Mouse (Mus musculus): ENCODE measurements around the gene Thra.

The Thra gene

DNA sequence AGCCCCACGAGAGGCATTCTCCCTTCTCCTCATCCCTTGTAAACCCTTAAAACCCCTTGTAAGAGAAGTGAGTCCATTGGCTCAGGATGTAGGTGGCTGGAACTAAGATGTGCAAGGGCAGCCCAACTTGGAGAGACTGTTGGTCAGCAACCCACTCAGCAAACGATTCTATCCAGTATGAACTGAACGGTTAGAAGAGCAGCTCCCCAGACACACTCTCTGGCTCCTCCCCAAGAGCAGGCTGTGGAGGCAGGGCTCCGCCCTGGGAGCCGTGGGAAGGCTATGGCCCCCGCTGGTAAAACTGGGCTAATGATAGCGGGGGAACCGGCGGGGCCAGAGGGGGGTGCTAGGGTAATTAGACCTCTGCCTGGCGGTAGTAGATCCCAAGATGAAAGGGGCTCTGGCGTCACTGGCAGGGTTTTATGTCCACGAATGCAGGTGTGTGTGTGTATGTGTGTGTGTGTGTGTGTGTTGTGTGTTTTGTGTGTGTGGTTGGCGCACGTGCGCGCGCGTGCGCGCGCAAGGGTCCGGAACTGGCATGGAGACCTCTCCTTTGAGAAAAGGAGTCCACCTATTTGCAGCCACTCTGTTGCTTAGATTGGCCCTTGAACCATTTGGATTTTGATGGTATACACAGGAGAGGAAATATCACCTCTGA lies at the start of gene Thra:
Gene Thra (plus strand): TSS at position 246 of the 658 bp plus-strand sequence.
- peak; percentile 67 for DNase-seq

- DNase-seq = no peak
Observed at GRCm38 (mm10) chr11:98693201-98693600, 47.2 kb upstream of the Thra start.

DNA sequence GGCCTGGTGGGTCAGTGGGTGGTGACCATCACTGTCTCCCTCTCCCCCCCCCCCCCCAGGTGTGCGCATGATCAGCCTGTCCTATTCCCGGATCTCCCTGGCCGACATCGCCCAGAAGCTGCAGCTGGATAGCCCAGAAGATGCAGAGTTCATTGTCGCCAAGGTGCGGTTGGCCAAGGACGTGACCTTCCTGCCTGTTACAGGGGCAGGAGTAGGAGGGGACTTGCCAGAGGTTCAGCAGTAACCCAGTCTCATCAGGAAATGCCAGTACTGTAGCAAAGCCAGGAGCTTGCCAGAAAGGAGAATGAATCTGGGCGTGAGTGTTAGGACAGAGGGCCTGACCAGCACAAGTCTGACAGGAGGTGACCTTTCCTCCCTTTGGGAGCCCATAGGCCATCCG lies 46.7 kb upstream of the Thra start:
- no peak for DNase-seq

- no peak for DNase-seq
Observed at GRCm38 (mm10) chr11:98694301-98694700, 46.1 kb upstream of the Thra start.

DNA sequence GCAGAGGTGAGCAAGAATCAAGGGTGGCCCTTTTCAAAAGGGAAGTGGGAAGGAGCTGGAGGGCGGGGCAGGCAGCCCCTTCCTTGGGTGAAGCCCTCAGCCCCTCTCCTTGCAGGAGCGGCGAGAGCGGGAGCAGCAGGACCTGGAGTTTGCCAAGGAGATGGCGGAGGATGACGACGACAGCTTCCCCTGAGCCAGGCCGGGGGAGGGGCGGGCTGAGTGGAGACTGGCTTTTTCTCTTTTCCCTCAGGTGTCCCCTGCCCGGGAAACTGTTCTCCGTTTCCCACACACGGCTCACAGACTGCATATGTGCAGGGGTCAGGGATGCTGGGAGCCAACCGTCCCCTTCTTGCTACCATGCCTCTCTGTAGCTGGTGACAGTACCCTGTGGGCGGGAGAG lies 45.0 kb upstream of the Thra start:
- no peak for DNase-seq

DNA sequence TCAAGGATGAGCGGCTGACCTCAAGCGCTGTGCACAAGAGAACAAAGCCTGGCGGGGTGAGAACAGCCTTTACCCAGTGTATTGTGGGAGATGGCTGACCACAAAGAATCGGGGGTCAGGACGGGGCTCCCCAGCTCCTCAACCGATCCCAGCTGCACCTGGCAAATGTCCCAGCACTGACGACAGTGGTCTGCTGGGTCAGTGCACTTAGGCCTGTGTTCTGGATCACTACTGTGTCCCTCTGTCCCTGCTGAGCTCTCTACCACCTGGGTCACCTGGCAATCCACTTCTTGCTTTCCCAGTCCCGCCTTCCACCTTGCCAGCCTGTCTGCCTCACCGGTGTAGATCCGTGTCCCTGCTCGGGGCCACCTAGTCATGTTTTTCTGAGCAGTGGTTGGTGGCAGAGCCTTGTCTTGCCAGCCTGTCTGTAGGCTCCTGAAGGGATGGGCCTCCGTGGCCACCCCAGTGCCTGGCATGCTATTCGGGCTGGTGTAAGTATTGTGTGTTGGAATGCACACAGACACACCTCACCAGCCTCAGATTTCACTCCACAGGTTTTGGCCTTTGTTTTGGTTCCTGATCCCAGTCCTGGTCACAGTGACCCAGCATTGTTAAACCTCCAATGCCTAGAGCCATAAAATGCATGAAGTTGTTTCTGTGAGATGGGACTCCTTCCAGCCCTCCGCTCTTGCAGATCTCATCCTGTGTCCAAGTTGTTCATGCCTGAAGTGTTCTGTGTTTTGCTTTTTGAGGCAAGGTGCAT lies 43.8 kb upstream of the Thra start:
- no peak for DNase-seq

DNA sequence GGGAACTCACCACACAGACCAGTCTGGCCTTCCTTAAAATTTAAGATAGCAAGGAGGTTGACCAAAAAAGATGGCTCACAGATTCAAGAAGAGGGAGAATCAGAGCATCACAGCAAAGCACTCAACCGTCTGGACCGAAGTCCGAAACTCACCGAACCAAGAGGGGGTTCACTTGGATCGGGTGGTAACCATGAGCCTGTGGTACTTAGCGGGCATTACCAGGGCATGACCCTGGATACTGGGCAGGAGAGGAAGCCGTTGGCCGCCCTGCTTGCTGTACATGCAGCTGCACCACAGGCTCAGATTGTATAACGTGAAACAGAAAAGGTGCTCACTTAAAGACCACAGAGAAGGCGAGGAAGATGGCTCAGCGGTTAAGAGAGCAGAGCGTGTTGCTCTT lies 43.2 kb upstream of the Thra start:
- DNase-seq = no peak

DNA sequence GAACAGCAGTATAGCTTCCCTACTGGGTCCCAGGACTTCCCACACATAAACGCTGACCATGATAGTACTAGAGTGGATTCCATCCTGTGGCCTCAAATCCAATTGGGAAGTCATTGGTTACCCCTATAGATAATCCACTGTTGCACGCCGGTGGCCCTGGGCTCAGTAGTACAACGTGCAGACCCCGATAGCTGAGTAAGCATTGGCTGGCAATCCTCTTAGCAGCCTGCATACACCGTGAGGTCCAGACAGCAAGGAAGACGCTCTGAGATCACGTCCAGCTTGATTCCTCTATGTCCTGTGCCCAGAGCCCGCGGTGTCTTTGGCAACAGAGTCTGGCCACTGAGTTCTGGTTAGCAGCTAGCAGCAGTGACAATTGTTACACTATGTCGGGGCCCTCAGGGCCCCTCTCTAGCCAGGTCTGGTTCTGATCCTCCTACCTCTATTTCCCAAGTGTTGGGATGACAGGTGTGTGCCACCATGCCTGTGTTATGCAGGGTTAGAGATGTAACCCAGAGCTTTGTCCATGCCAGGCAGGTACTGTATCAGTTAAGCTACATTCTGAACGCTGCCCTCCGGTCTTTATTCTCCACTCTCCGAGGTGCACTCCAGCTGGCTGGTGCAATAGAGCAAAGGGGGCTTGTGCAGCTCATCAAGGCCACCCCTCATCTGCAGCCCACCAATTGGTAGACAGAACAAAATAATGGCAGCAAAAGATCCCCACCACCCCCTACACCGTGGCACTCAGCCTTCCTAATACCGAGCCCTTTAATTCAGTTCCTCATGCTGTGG lies 41.4 kb upstream of the Thra start:
- no peak for DNase-seq

DNA sequence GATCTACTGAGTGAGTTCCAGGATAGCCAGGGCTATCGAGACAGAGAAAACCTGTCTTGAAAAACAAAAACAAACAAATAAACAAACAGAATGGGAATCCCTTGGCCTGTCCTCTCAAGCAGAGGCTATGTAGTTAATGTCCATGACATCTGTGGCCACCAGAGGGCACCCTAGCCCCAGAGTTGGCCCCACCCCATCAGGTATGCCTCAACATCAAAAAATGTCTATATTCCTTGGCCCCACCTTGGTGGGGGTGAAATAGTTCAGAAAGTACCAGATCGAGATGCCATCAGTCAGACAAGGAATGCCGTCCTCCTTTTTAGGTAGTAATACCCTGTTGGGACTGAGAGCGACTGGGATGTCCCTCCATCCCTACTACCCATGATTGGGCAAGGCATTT lies 40.5 kb upstream of the Thra start:
- peak; percentile 91 for DNase-seq

GRCm38 (mm10) chr11:98701213-98701670 lies 39.2 kb upstream of the Thra start, which contains the start of gene Csf3:
Gene Csf3 (plus strand): TSS chr11:98701263.
- no peak for DNase-seq

- DNase-seq = no peak
Observed at GRCm38 (mm10) chr11:98702323-98702722, 38.1 kb upstream of the Thra start.

DNA sequence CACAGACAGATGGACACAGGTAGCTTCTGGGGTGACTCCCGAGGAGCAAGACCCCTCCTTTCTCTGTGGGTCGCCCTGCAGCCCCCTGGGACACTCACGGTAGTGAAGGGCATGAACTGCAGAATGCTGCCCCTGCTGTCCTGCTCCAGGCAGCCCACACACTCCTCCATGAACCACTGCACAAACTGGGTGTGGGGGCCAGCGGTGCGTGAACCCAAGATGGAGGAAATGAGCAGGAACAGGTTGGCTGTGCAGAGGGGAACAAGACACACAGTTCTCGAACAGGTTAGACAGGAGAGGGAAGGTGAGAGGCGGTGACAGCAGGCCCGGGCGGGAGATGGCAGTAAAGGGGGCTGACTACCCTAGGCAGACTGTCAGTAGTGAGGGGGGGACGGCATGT lies 35.4 kb upstream of the Thra start:
- no peak for DNase-seq

GRCm38 (mm10) chr11:98707401-98708281 lies 32.8 kb upstream of the Thra start:
- DNase-seq = peak; percentile 81

DNA sequence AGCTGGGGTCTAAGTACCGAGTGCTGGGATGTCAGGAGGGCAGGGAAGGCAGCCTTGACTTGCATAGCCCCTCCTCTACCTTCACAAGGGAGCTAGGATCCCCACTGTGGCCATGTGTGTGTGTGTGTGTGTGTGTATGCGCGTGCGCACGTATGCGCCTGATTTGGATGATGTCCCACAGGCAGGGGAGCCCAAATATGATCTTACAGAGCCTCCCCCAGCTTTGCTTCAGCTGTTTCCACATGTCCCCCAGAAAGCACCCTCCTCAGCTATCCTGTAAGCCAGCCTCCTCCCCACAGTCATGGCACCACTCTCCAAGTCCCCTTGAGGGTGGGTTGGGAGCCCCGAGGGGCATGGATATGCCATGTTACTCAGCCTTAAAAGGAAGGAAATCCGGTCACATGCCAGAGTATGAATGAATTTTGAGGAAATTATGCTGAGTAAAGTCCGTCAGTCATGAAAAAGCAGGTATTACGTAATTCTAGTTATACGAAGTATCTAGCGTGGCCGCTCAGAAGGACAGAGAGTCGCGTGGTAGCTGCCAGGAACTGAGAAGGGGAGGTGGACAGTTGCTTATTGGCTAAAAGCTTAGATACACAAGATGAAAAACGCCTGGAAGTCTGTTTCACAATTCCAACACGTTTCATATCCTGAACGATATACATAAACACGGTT lies 32.0 kb upstream of the Thra start:
- DNase-seq = peak; percentile 80

DNA sequence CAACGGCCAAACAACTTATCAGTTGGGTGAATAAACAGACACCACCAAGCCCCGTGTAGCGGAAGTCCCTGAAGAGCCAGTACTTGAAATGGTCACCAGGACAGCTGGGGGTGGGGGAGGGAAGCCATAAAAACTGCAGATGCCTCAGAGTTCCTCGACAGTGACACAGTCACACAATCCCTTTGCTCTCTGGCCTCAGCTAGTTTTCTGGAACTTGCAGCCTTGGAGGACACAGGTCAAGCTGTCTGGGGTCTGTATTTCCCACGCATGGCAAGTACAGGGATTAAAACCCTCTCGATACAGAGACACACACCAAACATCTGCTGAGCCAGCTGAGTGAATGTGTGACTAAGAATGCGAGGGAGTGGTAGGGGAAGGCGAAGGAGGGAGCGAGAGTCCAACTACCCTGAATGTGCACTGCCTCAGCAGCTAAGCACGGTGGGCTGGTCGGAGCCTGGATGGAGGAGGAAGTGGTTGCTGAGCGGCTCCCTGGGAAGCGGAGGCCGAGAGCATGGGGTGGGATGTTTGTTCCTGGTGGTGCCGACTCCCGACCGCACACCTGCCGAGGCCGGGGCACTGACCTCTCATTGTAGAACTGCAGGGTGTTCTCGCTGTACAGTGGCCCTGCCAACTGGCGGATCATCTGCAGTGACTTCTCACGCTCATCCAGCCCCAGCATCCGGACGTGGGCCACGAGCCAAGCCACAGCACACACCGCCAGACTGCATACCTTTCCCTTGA lies 31.3 kb upstream of the Thra start:
- peak; percentile 45 for DNase-seq

- peak; percentile 93 for DNase-seq
Observed at GRCm38 (mm10) chr11:98710416-98711045, 29.9 kb upstream of the Thra start.

- DNase-seq = no peak
Observed at GRCm38 (mm10) chr11:98711046-98711434, 29.4 kb upstream of the Thra start.

- DNase-seq = peak; percentile 66
Observed at GRCm38 (mm10) chr11:98712009-98712408, 28.4 kb upstream of the Thra start.

DNA sequence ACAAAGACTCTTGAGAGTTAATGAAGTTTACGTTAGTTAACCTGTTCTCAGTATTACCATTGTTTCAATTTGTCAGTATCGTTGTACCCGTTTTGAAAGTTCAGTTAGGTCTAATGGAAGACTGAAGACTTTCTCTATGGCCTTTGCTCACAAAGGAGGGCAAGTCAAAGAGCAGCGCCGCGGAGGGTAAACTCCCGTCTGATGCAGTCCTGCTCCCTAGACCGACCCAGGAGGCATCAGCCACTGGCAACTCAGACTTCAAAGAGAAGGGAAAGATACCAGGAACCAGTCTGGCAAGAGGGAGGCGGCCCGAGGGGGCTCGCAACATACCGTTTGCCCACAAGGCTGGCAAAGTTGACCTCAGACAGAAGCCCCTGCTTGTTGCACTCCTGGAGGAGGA lies 26.7 kb upstream of the Thra start:
- no peak for DNase-seq

- no peak for DNase-seq
Observed at GRCm38 (mm10) chr11:98715946-98716345, 24.5 kb upstream of the Thra start.

- DNase-seq = peak; percentile 81
Observed at GRCm38 (mm10) chr11:98717904-98718303, 22.5 kb upstream of the Thra start.

Data from lung, postnatal 36 days (tissue).